Comparison of ENCODE assay signal across 8 mouse cellular contexts in genomic region chr6:113307481-113308121, GRCm38 (mm10). TPM values are rescaled to one million over a fixed set of nuclear protein-coding genes. Genes with fewer than 3 reads are reported as not detected.
DNase-seq lines count a peak whose midpoint lies in the region; ATAC-seq and TF ChIP-seq lines count a peak whose summit lies in the region.

No protein-coding gene starts in this region.

- peaks cover 27% of the 10 kb centered on the region for H3K36me3 ChIP-seq in liver, postnatal 0 days (replicated peaks; ENCODE audit: insufficient read depth, low read length)

- no peak for TF ChIP-seq EP300 in liver, postnatal 0 days (IDR thresholded peaks at IDR 0.05; ENCODE audit: low read depth)

- no peaks in the 10 kb centered on the region for H3K9me3 ChIP-seq in liver, postnatal 0 days (ENCODE audit: low read length)

- ATAC-seq in liver, postnatal 0 days = no peak

- no peak for TF ChIP-seq CTCF in liver, postnatal 0 days (IDR thresholded peaks at IDR 0.05; ENCODE audit: low read depth)

- H3K27me3 ChIP-seq in liver, postnatal 0 days (ENCODE audit: insufficient read depth, low read length) = no peaks in the 10 kb centered on the region

- H3K4me1 ChIP-seq in liver, postnatal 0 days (ENCODE audit: insufficient read depth) = peaks cover 14% of the 10 kb centered on the region

- H3K4me2 ChIP-seq in liver, postnatal 0 days (ENCODE audit: low read depth, low read length) = peak overlapping the region; percentile 96

- H3K4me3 ChIP-seq in liver, postnatal 0 days (ENCODE audit: low read depth, low read length) = peak overlapping the region; percentile 100

- peak overlapping the region; percentile 99 for H3K9ac ChIP-seq in liver, postnatal 0 days (replicated peaks)

- WGBS in liver, postnatal 0 days (ENCODE audit: insufficient replicate concordance) = 0% methylated on average over 30 of the region's 34 CpGs

- DNase-seq in A20 (ENCODE audit: low read depth, low spot score) (peak; percentile 71), NIH3T3 (ENCODE audit: low read depth) (peak; percentile 50)
- peak; percentile 38 for DNase-seq in embryo, embryonic 9.5 days (ENCODE audit: extremely low spot score)
- peak; percentile 40 to 57 for DNase-seq in heart, adult 9 months (ENCODE audit: low spot score in 2 of 2)
- peak; percentile 62 for DNase-seq in kidney, adult 9 months
- DNase-seq in liver, postnatal 0 days = peak; percentile 71
- peak; percentile 49 for DNase-seq in neural tube, embryonic 10.5 days (ENCODE audit: extremely low spot score, low spot score)
- peak; percentile 44 to 47 for DNase-seq in thymus, postnatal 10 days (ENCODE audit: low spot score in 2 of 2)

- peak overlapping the region; percentile 100 for H3K27ac ChIP-seq in liver, postnatal 0 days (ENCODE audit: low read depth)

RNA-seq across cellular contexts. Expression of gene Brpf1, which starts 0.7 kb away (rescaled TPM):
- 4.1 and 4.8 TPM in 2 replicates for polyA plus RNA-seq in liver, postnatal 0 days (2015; fragmentation: Nextera tagmentation; extraction: Ambion mirVana)

RNA-seq across cellular contexts. Expression of gene Ogg1, which starts 19.2 kb away (rescaled TPM):
- polyA plus RNA-seq in liver, postnatal 0 days (2015; fragmentation: Nextera tagmentation; extraction: Ambion mirVana) = 3.8 and 4.2 TPM in 2 replicates

RNA-seq across cellular contexts. Expression of gene Cpne9, which starts 25.5 kb away (rescaled TPM):
- polyA plus RNA-seq in liver, postnatal 0 days (2015; fragmentation: Nextera tagmentation; extraction: Ambion mirVana) = 0.02 and 0.04 TPM in 2 replicates

RNA-seq across cellular contexts. Expression of gene Camk1, which starts 36.2 kb away (rescaled TPM):
- polyA plus RNA-seq in liver, postnatal 0 days (2015; fragmentation: Nextera tagmentation; extraction: Ambion mirVana) = 17.9 and 18.1 TPM in 2 replicates
